Mouse (Mus musculus): ENCODE data around the gene Olfr506. TPM values are rescaled to one million over a fixed set of nuclear protein-coding genes. Genes with fewer than 3 reads are reported as not detected.
"Not testable (repeated sequence)": the region's sequence is repeated elsewhere in the genome, so short reads cannot be mapped to it uniquely, and the experiment has no call there.

The Olfr506 gene
- polyA plus RNA-seq (2015; fragmentation: Nextera tagmentation; extraction: Ambion mirVana): not detected in 2 replicates

DNA sequence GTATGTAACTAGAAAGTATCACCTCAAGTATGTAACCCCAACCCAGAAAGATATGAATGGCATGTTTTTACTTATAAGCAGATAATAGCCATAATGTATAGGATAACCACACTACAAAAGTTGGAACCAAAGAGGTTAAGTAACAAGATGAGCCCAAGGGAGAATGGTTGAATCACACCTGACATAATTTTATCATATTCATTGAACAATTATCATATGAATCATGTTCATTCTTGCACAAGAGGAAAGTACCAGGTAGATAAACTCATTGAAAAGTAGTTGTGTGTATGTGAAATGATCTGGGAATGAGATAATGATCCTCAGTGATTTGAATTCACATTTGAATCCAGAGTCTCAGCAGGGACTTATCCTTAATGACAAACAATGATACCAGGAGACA lies at the start of gene Olfr506:
Gene Olfr506, plus strand, starts transcription at position 301 of the 400 bp plus-strand sequence.
- Histone ChIP-seq H3K9ac (no peak within 1 kb of the TSS), H3K27me3 (no peaks in the 10 kb centered on the region), H3K9me3 (replicated peaks) (no peaks in the 10 kb centered on the region), H3K4me1 (replicated peaks) (no peaks in the 10 kb centered on the region), H3K36me3 (no peaks in the 10 kb centered on the region), H3K4me3 (replicated peaks) (no peak within 1 kb of the TSS), H3K27ac (no peak within 1 kb of the TSS), H3K4me2 (no peak within 1 kb of the TSS)
- no peak for DNase-seq
- no peak for ATAC-seq (ENCODE audit: low read depth)

DNA sequence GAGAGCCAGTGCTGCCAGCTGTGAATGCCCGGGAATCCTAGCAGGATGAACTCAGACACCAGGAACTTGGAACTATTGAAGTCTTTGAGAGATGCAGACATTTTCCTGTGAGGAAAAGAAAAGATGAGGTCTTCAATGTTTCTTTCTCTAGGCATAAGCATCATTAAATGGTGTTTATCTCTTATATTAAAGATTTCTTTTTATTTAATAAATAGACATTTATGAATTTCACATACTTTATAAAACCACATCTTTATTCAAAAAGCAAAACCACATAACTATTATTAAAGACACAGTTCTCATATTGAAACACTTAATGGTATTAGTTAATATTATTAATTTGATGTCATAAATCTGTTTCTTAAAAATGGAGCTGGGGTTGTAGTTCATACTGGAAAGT lies 44.9 kb upstream of the Olfr506 start, which contains the start of gene Olfr504:
Gene Olfr504, minus strand, starts transcription at position 101 of the 400 bp plus-strand sequence.
- no peak within 1 kb of the TSS for H3K4me2 ChIP-seq
- no peak for DNase-seq
- no peak for ATAC-seq (ENCODE audit: low read depth)
- H3K27me3 ChIP-seq: no peaks in the 10 kb centered on the region
- no peaks in the 10 kb centered on the region for H3K36me3 ChIP-seq
- H3K9ac ChIP-seq: no peak within 1 kb of the TSS
- H3K9me3 ChIP-seq (replicated peaks): 0 out of 2 replicates have a peak, but pooled peaks cover 3% of the 10 kb centered on the region
- H3K27ac ChIP-seq: no peak within 1 kb of the TSS
- 69% methylated on average over 1 of the region's 1 CpGs for whole genome bisulfite sequencing (ENCODE audit: insufficient replicate concordance)
- no peaks in the 10 kb centered on the region for H3K4me1 ChIP-seq (replicated peaks)
- H3K4me3 ChIP-seq (replicated peaks): no peak within 1 kb of the TSS

DNA sequence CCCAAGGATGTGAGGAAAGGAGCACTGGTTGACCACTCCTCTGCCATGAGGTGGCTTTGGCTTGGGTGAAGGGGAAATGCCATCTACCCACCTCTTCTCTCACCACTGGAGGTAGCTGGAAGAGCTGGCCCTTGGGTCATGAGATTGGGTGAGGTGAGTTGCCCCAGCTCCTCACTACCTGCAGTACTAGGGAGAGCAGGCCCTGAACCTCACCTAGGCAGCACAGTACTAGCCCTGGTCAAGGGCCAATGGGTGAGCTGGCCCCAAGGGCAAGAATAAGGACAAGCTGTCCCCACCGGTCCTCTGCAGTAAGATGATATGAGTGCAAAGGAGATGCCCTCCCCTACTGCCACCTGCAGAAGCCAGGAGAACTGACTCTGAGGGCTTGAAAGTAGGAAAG lies 20.8 kb upstream of the Olfr506 start:
- no peak overlapping the region for H3K9ac ChIP-seq
- H3K4me2 ChIP-seq: no peak overlapping the region
- DNase-seq (no peak), ATAC-seq (ENCODE audit: low read depth) (no peak)
- no peak overlapping the region for H3K4me3 ChIP-seq (replicated peaks)
- peaks cover 4% of the 10 kb centered on the region; the same call in 1 of the 2 replicates for H3K9me3 ChIP-seq (replicated peaks)
- 83% methylated on average over 1 of the region's 1 CpGs for WGBS (ENCODE audit: insufficient replicate concordance)
- H3K36me3 ChIP-seq: no peaks in the 10 kb centered on the region
- no peak overlapping the region for H3K27ac ChIP-seq
- no peaks in the 10 kb centered on the region for H3K27me3 ChIP-seq
- H3K4me1 ChIP-seq (replicated peaks): no peaks in the 10 kb centered on the region

DNA sequence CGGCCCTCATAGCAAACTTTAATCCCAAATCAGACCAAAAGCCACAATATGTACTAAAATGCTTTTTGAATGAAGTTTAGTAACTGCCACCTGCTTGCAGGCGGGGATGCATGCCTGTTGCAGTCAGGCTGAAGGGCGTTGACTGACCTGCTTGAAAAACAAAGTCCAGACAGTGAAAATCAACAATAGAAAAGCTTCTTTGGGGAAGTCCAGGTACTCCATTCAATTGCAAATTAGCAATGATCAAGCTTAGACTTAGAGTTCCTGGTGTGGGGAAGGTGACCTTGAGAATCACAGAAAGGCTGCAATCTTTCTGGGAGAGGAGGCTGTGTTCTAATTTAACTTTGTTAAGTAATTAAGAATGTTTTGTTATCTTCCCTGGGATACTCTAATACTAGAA lies 8.7 kb upstream of the Olfr506 start:
- not testable (repeated sequence) for H3K4me2 ChIP-seq; H3K4me1 ChIP-seq (replicated peaks); ATAC-seq (ENCODE audit: low read depth); H3K4me3 ChIP-seq (replicated peaks); H3K27ac ChIP-seq; H3K9ac ChIP-seq; H3K36me3 ChIP-seq; H3K27me3 ChIP-seq; H3K9me3 ChIP-seq (replicated peaks); DNase-seq
- WGBS (ENCODE audit: insufficient replicate concordance): 44% methylated on average over 3 of the region's 3 CpGs

DNA sequence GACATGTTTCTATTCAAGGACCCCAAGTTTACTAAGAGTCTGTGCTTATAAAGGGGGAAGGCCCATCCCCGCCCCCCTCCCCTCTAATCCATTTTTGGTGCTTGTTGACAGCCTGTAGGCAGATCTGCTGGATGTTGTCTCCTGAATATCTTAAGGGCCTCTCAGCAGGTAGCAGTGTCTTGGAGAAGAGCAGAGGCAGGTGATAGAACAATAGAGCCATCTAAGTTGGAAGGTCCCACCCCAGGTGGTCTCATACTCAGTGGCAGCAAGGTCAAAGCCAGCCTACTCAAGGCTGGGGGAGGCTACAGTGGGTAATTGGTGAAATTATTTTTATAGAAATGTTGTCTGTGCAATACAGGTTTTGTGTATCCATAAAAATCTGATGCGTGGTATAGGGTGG lies 3.5 kb downstream of the Olfr506 start:
- Histone ChIP-seq H3K36me3 (no peaks in the 10 kb centered on the region), H3K9ac (no peak overlapping the region), H3K27ac (no peak overlapping the region), H3K9me3 (replicated peaks) (no peaks in the 10 kb centered on the region), H3K4me3 (replicated peaks) (no peak overlapping the region), H3K4me1 (replicated peaks) (no peaks in the 10 kb centered on the region), H3K27me3 (no peaks in the 10 kb centered on the region), H3K4me2 (no peak overlapping the region)
- 66% methylated on average over 2 of the region's 2 CpGs for WGBS (ENCODE audit: insufficient replicate concordance)
- DNase-seq: no peak
- no peak for ATAC-seq (ENCODE audit: low read depth)

DNA sequence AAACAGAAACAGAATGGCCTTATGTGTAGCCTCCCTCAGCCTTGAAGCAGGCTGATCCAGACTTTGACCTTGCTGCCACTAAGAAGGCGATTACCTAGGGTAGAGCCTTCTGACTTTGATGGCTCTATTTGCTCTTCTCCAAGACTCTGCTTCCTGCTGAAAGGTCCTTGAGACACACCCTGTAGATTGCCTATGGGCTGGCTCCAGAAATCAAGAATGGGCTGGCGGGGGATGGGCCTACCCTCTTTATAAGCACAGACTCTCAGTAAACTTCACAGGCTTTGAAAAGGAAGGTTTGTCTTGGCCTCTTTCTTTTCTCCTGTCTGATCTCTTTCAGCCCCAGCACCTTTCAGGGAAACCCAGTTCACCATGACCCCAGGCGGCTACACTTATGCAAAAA lies 6.2 kb downstream of the Olfr506 start:
- not testable (repeated sequence) for H3K4me2 ChIP-seq; H3K9ac ChIP-seq; H3K27ac ChIP-seq; H3K9me3 ChIP-seq (replicated peaks); H3K36me3 ChIP-seq; H3K4me3 ChIP-seq (replicated peaks); ATAC-seq (ENCODE audit: low read depth); H3K4me1 ChIP-seq (replicated peaks); H3K27me3 ChIP-seq; DNase-seq
- WGBS (ENCODE audit: insufficient replicate concordance): 52% methylated on average over 3 of the region's 3 CpGs

DNA sequence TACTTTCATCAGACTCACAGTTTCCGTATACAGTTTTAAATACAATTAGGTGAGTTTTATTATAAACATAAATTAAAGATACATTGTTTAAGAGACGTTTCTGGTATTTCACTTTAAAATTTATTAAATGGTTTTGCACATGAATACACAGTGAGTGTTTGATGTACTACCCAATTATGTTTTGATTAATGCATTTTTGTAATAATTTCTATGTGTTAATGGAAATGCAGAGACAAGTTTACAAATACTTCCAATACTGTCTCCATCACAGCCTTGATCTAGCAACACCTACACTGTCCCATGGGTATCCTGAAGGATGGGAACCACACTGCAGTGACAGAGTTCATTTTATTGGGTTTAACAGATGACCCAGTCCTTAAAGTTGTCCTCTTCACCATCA lies 10.9 kb downstream of the Olfr506 start, which contains the start of gene Olfr507:
Gene Olfr507, plus strand, starts transcription at position 301 of the 400 bp plus-strand sequence.
- Histone ChIP-seq H3K4me3 (replicated peaks) (no peak within 1 kb of the TSS), H3K27ac (no peak within 1 kb of the TSS), H3K9ac (no peak within 1 kb of the TSS), H3K9me3 (replicated peaks) (no peaks in the 10 kb centered on the region), H3K4me1 (replicated peaks) (no peaks in the 10 kb centered on the region), H3K4me2 (no peak within 1 kb of the TSS), H3K27me3 (no peaks in the 10 kb centered on the region), H3K36me3 (no peaks in the 10 kb centered on the region)
- DNase-seq (no peak), ATAC-seq (ENCODE audit: low read depth) (no peak)
- WGBS (ENCODE audit: insufficient replicate concordance): 47% methylated on average over 2 of the region's 2 CpGs

DNA sequence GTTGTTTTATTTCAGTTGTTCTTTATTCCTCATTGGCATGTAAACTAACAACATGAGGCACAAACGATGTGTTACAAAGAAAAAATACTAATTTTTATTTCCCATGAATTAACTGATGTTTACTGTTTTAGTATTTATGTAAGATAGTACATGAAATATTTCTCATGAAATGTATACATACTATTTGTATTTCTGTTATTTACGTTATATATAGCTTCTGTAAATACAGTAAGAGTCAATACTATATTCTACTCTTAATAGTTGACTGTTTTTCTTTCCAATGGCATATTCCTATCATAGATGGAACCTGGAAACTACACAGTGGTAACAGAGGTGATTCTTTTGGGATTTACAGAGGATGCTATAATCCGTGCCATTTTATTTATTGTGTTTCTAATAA lies 19.1 kb downstream of the Olfr506 start, which contains the start of gene Olfr508:
Gene Olfr508, plus strand, starts transcription at position 301 of the 400 bp plus-strand sequence.
- Histone ChIP-seq H3K4me1 (replicated peaks) (no peaks in the 10 kb centered on the region), H3K36me3 (no peaks in the 10 kb centered on the region), H3K9ac (no peak within 1 kb of the TSS), H3K4me3 (replicated peaks) (no peak within 1 kb of the TSS), H3K9me3 (replicated peaks) (no peaks in the 10 kb centered on the region), H3K4me2 (no peak within 1 kb of the TSS), H3K27ac (no peak within 1 kb of the TSS), H3K27me3 (no peaks in the 10 kb centered on the region)
- no peak for DNase-seq
- WGBS (ENCODE audit: insufficient replicate concordance): 50% methylated on average over 3 of the region's 3 CpGs
- ATAC-seq (ENCODE audit: low read depth): no peak

DNA sequence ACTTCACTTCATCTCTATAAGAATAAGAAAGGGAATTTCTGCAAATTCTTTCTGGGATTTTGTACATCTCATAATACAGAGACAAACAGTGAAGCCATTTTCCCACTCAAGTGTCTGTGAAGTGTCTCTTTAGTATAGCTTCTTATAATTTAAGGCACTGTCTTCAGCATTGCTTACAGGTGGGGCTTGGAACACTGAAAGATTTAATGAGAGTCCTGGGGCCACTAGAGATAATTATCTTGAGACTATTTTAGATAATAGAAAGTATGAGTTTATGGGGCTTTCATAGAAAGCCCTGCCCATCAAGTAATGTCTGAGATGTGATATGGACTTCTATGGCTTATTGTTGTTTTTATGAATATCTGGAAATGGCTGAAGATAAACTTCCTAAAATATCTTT lies 41.2 kb downstream of the Olfr506 start, which contains the start of gene Olfr509:
Gene Olfr509, minus strand, starts transcription at position 101 of the 400 bp plus-strand sequence.
- DNase-seq (no peak), ATAC-seq (ENCODE audit: low read depth) (no peak)
- Histone ChIP-seq H3K9ac (no peak within 1 kb of the TSS), H3K4me3 (replicated peaks) (no peak within 1 kb of the TSS), H3K4me1 (replicated peaks) (no peaks in the 10 kb centered on the region), H3K4me2 (no peak within 1 kb of the TSS), H3K9me3 (replicated peaks) (no peaks in the 10 kb centered on the region), H3K27ac (no peak within 1 kb of the TSS), H3K36me3 (no peaks in the 10 kb centered on the region), H3K27me3 (no peaks in the 10 kb centered on the region)

DNA sequence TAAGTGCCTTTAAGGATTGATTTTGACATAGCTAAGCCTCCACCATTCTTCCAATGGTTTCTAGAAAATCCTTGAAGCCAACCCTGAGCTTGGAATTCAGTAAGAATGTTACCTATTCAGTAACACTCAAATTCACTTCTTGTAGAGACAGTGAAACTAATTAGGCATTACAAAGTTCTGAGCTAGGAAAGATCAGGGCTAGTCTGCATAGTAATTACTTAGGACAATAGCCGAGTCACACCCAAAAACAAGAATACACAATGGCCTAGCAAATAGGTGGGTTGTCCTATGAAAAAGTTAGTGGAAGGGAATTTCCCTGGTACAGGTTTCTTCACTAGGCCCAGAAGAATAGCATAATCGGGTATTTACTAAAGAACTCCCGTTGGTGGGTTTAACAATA lies 51.8 kb downstream of the Olfr506 start:
- DNase-seq: no peak
- ATAC-seq (ENCODE audit: low read depth): no peak
- 73% methylated on average over 3 of the region's 3 CpGs for WGBS (ENCODE audit: insufficient replicate concordance)
- H3K4me3 ChIP-seq (replicated peaks): no peak overlapping the region
- no peak overlapping the region for H3K9ac ChIP-seq
- no peaks in the 10 kb centered on the region for H3K4me1 ChIP-seq (replicated peaks)
- H3K27me3 ChIP-seq: no peaks in the 10 kb centered on the region
- H3K27ac ChIP-seq: no peak overlapping the region
- H3K9me3 ChIP-seq (replicated peaks): no peaks in the 10 kb centered on the region
- no peaks in the 10 kb centered on the region for H3K36me3 ChIP-seq
- H3K4me2 ChIP-seq: no peak overlapping the region

Measured in liver, embryonic 13.5 days (tissue).